Mouse (Mus musculus): ENCODE measurements around the gene Twf2.
"Not testable (repeated sequence)": the region's sequence is repeated elsewhere in the genome, so short reads cannot be mapped to it uniquely, and the experiment has no call there.

Twf2 gene

DNA sequence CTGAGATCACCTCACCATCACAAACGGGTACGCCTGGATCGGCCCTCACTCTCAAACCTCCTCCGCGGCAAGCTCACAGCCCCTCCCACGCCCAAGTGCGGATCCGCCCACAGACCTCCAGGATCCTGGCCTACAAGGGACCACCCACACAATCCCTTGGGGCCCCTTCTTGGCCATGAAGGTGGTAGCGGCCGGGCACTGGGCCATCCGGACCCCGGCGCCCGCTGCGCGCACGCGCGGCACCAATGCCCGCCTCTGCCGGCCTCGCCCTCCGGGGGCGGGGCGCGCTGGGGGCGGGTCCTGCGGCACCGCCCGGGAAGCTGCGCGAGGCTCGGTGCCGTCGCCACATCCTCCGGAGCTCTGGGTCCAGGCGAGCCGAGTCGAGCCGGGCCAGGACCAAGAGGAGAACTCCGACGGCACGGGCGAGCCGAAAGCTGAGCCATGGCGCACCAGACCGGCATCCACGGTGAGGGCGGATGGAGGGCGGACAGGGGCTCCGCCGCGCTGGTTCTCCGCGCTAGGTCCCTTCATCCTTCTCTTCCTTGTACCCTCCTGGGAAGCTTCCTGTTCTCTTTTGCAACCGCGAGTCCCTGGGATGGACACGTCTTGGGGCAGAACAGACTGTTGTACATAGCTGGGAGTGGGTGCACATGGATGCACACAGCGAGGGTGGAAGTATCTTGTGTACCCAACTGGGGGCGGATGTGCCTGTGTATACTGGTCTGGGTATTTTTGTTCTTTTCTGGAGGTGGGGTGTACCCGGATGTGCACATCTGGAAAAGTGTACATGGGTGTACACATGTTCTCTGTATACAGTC is at the start of gene Twf2:
Twf2 (plus strand) TSS at position 290 of the 818 bp plus-strand sequence.
- DNase-seq (ENCODE audit: low read depth in 1 of 2, low spot score in 2 of 2), result peak; percentile 71 to 77

DNA sequence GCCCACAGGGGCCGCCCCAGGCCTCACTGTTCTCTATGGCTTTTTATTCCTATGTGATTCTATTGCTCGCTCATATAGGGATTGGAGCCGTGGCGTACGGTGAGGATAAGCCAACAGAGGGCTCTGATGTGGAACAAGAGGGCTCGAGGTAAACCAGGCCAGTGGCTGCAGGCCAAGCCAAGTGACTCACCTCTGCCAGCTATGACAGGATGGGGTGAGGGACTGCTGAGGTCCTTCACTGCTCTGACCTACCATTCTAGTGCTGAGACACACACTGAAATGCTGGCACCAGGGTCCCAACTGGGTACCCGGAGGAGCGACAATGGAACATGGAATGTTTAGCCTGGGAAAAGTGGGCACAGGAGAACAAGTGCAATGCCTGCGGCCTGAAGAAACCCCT is 48.8 kb upstream of the Twf2 start:
- DNase-seq (ENCODE audit: low read depth in 1 of 2, low spot score in 2 of 2), result no peak

DNA sequence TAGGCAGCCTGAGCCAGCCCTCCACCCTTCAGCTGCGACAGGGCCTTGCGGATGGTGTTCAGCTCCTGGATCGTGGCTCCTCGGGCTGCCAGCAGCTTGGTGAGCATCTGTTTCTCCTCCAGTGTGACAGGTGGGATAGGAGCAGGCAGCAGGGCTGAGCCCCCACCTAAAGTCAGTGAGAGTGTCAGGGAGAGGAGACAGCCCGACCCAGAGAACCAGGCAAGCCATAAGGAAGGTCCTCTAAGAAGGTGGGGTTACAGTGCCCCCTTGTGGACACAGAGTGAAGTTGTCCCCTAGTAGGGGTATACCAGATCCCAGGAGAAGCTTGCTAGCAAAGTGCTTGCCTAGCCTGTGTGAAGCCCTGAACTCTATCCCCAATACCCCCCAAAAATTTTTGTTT is 46.5 kb upstream of the Twf2 start:
- no peak for DNase-seq (ENCODE audit: low read depth in 1 of 2, low spot score in 2 of 2)

DNA sequence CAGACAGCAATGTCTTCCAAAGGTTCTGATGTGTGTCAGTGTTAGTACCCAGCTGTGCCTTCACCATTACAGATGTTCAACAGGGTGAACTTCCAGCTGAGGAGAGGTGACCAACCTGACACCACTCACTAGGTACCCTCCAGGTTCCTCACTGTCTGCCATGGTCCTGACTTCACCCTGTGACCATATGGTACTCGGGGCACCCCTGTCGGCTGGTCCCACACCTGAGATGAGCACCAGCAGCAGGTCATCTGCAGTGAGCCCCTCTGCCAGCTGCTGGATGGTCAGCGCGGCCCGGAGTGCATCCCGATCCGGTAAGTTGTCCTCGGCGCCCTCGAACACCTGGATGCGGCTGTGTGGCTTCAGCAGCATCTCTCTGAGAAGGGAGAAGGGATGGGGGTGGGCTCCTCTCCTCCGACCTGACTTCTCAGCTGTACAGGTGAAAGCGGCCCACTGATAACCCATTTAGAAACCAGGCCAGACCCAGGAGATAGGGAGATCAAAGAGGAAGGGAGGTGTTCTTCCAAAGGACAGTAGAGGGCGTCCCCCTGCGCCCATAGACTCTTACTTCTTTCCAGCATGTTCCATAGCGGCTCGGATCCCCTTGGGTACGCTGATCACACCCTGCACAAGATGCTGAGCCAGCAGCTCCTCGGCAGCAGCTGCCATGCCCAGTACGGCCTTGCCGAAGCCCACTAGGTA is 45.8 kb upstream of the Twf2 start:
- no peak for DNase-seq (ENCODE audit: low read depth in 1 of 2, low spot score in 2 of 2)

DNA sequence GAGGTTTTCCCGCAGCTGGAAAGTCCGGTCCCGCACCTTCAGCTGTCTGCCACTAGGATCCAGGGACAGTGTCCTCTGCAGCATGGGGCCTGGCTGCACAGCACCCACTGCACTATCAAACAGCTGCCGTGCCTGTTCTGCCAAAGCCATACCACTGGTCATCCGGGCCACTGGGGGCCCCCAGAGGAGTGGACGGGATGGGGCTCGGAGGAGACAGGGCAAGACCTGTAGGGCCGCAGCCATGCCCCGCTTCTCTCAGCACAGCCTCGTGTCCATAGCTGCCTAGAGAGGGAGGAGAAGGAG is 45.3 kb upstream of the Twf2 start:
- no peak for DNase-seq (ENCODE audit: low read depth in 1 of 2, low spot score in 2 of 2)

DNA sequence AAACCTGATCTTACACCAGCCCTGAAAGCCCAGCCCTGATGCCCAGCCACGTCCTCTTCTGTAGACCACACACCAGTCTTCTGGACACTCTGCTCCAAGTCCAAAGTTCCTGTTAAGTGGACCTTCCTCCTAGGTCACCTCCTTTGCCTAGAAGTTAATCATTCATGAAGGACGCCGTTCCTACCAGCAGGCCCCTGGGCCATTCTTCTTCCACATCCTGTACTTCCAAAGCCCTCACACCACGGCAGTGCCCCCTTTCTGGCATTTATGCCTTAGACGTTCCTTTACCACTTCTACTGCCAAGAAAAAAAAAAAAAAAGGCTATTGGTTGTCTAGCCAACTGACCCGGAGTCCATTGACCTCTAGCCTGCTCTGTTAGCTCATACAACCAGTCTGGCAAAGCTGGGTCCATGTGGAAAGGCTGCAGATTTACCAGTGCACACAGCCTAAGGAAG is 44.8 kb upstream of the Twf2 start, which contains the start of gene Glyctk:
Glyctk (minus strand) TSS at position 102 of the 455 bp plus-strand sequence.
- no peak for DNase-seq (ENCODE audit: low read depth in 1 of 2, low spot score in 2 of 2)

DNA sequence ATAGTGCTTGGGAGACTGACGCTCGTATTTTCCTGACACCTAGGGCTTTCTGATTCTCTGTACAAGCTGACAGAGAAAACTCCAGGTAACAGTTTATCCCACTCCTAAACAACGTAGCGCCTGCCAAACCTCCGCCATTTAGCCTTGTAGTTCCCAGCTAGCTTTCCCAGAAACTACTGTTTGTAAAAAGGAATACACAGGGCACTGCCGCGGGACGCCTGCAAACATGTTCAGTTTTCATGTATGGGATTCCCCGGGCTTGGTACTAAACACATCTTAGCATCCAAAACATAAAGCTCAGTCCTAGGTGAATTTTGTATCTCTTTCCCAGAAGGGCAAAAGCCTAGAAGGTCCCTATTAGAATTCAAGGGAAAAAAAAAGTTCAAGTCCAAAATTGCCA is 43.7 kb upstream of the Twf2 start:
- no peak for DNase-seq (ENCODE audit: low read depth in 1 of 2, low spot score in 2 of 2)

DNA sequence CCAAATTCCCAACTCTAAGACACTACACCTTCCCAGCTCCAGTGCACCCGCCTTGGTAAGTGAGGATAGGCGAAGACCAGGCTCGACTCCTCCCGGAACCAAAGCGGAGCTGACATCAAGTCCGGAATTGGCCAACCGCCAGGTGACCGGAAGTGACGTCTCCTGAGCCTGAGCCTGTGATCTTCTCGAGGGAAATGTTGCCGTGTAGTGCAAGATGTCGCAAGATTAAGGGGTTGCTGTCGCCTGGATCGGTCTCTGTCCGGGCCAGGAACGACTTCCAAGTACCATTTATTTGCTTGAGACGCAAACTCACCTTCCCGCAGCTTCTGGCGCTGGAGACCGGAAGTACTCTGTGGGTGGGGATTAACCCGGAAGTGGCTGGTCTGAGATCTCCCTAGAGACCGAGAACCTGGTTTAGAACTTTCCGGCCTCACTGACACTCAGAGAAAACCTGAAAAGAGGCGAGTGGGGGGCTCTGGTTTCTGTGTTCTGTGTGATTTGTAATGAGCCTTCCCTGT is 43.1 kb upstream of the Twf2 start:
- peak; percentile 71 to 86 for DNase-seq (ENCODE audit: low read depth in 1 of 2, low spot score in 2 of 2)

DNA sequence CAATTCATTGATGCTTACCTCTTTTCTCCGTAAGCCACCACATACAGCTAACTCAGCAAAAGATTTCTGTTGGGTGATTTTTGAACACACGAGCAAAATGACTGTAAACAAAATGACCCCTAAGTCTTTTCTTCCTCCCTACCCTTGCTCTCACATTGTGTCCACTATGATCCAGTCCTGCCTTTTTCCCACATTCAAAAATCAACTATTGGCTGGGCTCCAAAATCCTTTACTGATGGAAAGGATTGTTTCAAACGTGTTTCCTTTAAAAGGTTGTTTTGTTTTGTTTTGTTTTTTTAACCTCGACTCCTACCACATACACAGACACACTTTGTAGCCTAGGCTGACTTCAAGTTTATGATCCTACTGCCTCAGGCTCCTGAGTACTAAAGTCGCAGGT is 42.5 kb upstream of the Twf2 start:
- no peak for DNase-seq (ENCODE audit: low read depth in 1 of 2, low spot score in 2 of 2)

DNA sequence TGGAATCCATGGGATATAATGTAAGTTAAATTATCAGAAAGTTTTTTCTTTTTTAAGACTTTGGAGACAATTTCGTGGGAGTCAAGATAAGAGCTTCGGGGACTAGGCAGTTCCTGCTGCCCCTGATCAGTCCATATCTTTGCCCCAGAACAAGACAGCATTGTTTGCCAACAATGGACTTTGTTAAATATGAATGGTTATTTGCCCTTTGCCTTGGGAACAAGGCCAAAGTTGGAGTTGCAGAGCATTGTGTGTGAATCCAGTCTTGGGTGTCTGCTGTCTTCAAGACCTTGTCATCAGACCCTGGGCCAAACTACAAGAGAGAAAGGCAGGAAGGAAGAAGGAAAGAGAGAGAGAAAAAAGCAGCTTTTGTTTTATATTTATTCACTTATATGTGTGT is 36.2 kb upstream of the Twf2 start:
- no peak for DNase-seq (ENCODE audit: low read depth in 1 of 2, low spot score in 2 of 2)

DNA sequence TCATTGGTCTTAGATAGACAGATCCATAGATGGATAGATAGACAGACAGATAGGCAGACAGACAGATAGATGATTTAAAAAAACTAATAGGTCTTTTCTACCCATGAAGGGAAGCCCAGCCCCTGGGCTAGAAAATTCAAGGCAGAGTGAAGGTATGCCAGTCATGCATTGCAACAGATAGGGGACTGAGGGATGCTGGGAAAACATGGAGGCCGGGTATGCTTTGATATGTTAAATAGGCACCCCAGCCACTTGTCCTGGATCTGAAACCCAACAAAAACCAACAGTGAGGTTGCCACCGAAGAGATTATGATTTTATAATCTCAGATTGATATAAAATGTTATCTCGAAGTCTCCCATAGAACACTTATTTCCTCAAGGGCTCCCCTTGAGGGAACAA is 35.7 kb upstream of the Twf2 start:
- DNase-seq (ENCODE audit: low read depth in 1 of 2, low spot score in 2 of 2), result no peak

DNA sequence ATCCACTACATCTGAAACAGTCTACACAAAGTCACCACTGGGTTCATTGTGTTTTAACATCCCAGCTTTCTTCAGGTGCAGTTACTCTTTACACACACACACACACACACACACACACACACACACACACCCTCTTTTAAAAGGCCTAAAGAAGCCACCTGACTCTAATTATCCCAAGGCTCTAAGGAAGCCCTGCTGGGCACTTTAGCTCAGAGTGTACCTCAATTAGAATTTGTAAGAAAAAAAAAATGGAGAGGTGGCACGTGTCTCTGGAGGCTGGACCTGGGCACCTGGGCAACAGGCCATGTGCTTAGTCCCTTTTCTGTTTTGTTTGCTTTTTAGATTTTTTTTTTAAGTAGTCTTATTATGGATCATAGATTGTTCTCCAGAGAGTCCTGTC is 35.2 kb upstream of the Twf2 start:
- DNase-seq (ENCODE audit: low read depth in 1 of 2, low spot score in 2 of 2), result no peak

DNA sequence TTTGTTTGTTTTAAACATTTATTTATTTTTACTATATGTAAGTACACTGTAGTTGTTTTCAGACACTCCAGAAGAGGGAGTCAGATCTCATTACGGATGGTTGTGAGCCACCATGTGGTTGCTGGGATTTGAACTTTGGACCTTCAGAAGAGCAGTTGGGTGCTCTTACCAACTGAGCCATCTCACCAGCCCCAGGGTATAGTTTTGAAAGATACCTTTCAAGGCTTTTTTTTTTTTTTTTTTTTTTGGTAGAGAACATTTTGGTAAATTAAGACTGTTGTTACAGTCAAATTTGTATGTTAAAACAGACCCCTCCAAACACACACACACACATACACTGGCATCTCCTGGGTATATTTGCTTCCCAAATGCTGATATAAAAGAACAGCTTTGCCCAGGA is 33.9 kb upstream of the Twf2 start:
- not testable (repeated sequence) for DNase-seq (ENCODE audit: low read depth in 1 of 2, low spot score in 2 of 2)

DNA sequence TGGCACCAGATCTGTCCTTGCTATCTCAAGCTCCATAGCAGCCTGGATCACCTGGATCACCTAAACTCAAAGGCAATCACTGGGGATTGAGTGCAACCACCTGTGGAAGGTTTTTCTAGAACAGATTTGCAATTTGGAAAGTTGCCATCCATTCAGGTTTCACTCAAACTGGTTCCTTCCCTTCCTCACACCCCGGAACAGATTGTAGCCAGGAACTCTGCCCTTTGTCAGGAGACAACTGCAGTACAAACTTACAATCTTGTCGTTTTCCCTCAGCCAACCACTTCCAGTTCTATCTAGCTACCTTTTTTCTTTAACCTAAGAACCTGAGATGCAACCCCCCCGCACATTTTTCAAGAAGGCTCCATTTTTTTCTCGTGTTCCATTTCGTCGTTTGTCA is 33.0 kb upstream of the Twf2 start:
- DNase-seq (ENCODE audit: low read depth in 1 of 2, low spot score in 2 of 2), result no peak

DNA sequence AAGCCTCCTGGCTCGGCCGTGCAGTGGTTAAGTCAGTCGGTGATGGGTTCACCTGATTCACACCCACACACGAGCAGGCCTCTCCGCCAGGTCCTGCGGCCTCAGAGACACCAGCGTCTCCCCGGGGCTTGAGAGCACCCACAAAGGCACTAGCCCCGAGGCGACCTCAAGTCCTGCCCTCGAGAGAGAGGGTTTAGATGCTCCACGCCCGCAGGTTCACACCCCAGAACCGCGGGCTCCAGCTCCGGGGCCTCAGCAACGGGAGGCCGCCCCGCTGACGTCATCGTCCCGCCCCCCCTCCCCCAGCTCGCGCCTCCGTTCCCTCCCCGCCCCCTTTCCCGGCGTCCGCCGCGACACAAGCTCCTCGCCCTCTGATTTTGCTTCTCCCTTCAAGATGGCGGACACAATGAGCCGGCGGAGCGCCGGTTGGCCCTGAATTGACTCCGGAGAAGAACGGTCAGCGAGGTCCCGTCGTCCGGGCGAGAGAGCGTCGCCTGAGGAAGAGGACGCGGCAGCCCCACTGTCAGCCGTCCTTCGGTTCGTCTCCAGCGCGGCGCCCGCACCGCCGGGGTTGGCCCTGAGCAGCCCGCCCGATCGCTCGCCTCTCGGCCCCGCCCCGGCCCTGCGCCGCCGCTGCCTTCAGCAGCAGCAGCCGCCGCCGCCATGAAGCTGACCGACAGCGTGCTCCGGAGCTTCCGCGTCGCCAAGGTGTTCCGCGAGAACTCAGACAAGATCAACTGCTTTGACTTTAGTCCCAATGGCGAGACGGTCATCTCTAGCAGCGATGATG is 32.2 kb upstream of the Twf2 start, which contains the start of gene Wdr82:
Wdr82 (plus strand) TSS at position 373 of the 790 bp plus-strand sequence.
- DNase-seq (ENCODE audit: low read depth in 1 of 2, low spot score in 2 of 2), result peak; percentile 70 to 78

DNA sequence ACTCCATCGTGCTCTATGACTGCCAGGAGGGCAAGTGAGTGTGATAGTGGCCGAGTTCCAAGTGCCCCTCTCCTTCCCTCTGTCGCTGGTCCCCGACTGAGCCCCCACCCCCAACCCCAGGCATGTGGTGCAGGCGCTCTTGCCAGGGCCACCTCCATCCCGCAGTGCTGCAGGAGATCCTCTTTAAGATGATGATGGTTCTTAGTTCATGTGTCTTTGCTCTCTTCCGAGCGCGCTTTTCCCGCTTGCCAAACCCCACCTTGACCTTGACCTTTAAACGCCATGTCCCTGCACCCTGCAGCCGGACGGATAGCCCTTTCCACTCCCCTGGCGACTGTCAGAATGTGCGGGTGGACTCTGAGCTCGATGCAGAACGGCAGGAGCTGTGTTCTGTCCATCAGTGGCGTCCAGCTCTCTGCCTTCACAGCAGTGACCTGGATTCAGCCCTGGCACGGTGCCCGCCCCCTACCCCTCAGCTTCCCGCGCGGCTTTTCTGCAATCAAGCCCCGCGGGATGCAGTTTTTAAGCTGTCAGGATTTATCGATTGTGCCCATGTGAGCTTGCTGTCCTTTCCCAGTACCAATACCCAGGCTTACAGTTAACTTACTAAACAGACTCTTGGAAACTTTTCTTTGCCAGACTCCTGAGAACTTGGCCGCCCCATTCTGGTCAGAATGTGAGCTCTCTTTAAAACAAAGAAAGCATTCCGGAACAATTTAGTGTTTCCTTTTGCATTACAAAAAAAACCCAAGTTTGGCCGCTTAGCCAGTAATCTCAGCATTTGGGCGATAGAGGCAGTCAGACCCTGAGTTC is 31.4 kb upstream of the Twf2 start:
- DNase-seq (ENCODE audit: low read depth in 1 of 2, low spot score in 2 of 2), result no peak

DNA sequence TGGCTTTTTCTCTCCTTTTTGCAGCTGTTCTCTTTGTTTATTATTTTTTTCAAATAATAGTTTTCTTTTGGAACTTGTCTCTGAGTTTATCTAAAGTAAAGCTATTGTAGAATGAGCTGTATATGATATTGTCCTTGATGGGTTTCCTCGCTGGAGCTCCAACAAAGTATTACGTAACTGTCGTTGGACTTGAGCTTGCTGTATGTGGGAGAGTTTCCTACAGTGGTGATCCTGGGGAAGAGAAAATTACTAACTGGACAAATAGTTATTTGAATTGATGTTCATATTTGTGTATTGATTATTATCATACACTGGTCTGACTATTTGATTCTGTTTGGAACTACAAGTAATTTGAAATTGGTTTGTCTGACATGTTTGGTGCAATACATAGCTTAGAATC is 30.4 kb upstream of the Twf2 start:
- DNase-seq (ENCODE audit: low read depth in 1 of 2, low spot score in 2 of 2), result no peak

DNA sequence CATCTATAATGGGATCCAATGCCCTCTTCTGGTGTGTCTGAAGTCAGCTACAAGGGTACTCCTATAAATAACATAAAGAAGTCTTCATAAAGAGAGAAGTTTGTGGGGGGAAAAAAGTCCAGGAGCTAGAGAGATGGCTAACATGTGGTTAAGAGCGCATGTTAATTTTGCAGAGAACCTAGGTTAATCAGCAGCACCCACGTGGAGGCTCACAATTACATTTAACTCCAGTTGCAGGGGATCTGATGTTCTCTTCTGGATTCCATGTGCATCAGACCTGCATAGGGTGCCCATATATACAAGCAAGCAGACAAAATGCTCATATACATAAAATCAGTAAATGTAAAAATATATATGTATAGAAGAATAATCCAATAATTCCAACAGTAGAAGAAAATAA is 29.5 kb upstream of the Twf2 start:
- no peak for DNase-seq (ENCODE audit: low read depth in 1 of 2, low spot score in 2 of 2)

DNA sequence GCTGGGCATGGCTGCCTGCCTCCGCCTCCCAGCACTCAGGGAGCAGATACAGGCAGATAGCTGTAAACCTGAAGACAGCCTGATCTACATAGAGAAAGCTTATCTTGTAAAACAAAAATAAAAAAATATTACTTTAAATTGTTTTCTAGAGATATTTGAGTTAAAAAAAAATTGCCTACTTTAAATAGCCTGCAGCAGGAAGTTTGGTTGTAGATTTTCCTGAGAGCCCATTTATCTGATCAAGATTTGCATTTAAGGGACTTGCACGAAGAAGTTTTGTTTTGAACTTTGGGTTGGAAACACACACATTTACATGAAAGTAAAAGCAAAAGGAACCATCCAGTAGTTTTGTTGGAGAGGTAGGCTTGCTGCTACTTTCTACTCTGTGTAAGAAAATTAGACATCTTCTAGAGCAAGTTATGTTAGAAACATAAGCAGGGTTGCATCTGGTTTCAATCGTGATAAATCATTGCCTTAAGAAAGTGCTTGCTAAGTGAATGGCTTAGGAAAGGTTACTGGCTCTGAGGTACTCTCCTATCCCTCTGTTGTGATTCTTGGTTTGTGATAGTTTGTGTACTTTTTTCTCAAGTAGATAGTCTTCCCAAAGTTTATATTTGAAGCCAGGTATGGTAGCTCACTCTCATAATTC is 27.2 kb upstream of the Twf2 start:
- DNase-seq (ENCODE audit: low read depth in 1 of 2, low spot score in 2 of 2), result no peak

DNA sequence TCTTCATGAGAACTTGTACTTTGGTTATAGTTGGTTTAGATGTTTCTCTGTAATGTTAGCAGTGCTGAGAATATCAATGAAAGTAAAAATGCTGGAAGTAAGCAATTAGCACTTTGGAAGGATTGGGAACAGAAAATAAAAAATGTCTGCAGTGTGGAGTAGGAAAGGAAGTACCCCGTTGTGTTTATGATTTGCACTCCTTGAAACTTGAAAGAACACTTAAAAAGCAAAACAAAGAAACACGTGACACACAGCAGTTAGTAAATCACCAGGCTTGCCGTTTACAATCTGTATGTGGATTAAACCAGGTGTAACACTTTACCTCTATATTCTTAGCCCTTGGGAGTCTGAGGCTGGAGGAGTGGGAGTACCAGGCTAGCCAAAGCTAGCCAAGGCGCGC is 26.1 kb upstream of the Twf2 start:
- DNase-seq (ENCODE audit: low read depth in 1 of 2, low spot score in 2 of 2), result no peak
